Mouse (Mus musculus) myocyte (in vitro differentiated cells): ENCODE data around the gene Wasf1. TPM values are rescaled to one million over a fixed set of nuclear protein-coding genes. Genes with fewer than 3 reads are reported as not detected.

Source experiments
- H3K27me3 ChIP-seq: one replicate; pipeline ENCODE4 v1.6.1; 2011; ENCODE audit not compliant: control insufficient read depth, insufficient read depth, insufficient read length
- H3K36me3 ChIP-seq: one replicate; pipeline ENCODE4 v1.6.1; 2011; ENCODE audit not compliant: control insufficient read depth, insufficient read depth
- H3K4me2 ChIP-seq: one replicate; pipeline ENCODE4 v1.6.1; 2011; ENCODE audit warnings: low read depth, control low read depth
- H3K4me3 ChIP-seq: one replicate; pipeline ENCODE4 v1.5.1; 2011; ENCODE audit warnings: mild to moderate bottlenecking, control low read depth, moderate library complexity
- H3K79me2 ChIP-seq: one replicate; pipeline ENCODE4 v1.6.1; 2011; ENCODE audit not compliant: control insufficient read depth, insufficient read depth
- H3ac ChIP-seq: one replicate; pipeline ENCODE4 v1.6.1; 2011; ENCODE audit not compliant: control insufficient read depth, insufficient read length
- CEBPB ChIP-seq: IDR thresholded peaks from 2 replicates; pipeline ENCODE4 v1.6.1; 2011; ENCODE audit warnings: mild to moderate bottlenecking, moderate library complexity; ENCODE audit not compliant: poor library complexity, insufficient read depth, severe bottlenecking
- E2F4 ChIP-seq: IDR thresholded peaks from one replicate; pipeline ENCODE4 v1.6.1; 2011; ENCODE audit warnings: mild to moderate bottlenecking, control low read depth, moderate library complexity; ENCODE audit not compliant: insufficient read depth
- MAX ChIP-seq: IDR thresholded peaks from one replicate; pipeline ENCODE4 v1.6.1; 2011; ENCODE audit warnings: low read depth, mild to moderate bottlenecking, control low read depth
- MYOD1 ChIP-seq, 3 experiments: IDR thresholded peaks; one replicate each; pipeline ENCODE4 v1.6.1; 2011; ENCODE audit warnings: control low read depth in 2 of 3, low read depth in 2 of 3, mild to moderate bottlenecking in 2 of 3, moderate library complexity in 1 of 3; ENCODE audit not compliant: insufficient read length in 2 of 3, control insufficient read depth in 1 of 3
- MYOG ChIP-seq, 3 experiments: IDR thresholded peaks; one replicate each; pipeline ENCODE4 v1.6.1; 2011; ENCODE audit warnings: control low read depth in 2 of 3, low read depth in 2 of 3, mild to moderate bottlenecking in 2 of 3; ENCODE audit not compliant: insufficient read length in 2 of 3, control insufficient read depth in 1 of 3, insufficient read depth in 1 of 3
- POLR2A ChIP-seq: IDR thresholded peaks from one replicate; pipeline ENCODE4 v1.6.1; 2011; ENCODE audit warnings: low read depth, mild to moderate bottlenecking, control low read depth, moderate library complexity; ENCODE audit not compliant: insufficient read length
- POLR2AphosphoS2 ChIP-seq: IDR thresholded peaks from one replicate; pipeline ENCODE4 v1.6.1; 2011; ENCODE audit warnings: low read depth, control low read depth; ENCODE audit not compliant: insufficient read length
- REST ChIP-seq: IDR thresholded peaks from one replicate; pipeline ENCODE4 v1.6.1; 2011; ENCODE audit warnings: mild to moderate bottlenecking, control low read depth, moderate library complexity; ENCODE audit not compliant: insufficient read depth, insufficient read length
- SRF ChIP-seq: IDR thresholded peaks from one replicate; pipeline ENCODE4 v1.6.1; 2011; ENCODE audit warnings: low read depth; ENCODE audit not compliant: control insufficient read depth, insufficient read length
- TCF12 ChIP-seq: IDR thresholded peaks from one replicate; pipeline ENCODE4 v1.6.1; 2011; ENCODE audit warnings: mild to moderate bottlenecking, control low read depth; ENCODE audit not compliant: poor library complexity, insufficient read depth, severe bottlenecking
- TCF3 ChIP-seq: IDR thresholded peaks from one replicate; pipeline ENCODE4 v1.6.1; 2011; ENCODE audit warnings: low read depth, control low read depth; ENCODE audit not compliant: insufficient read length
- USF1 ChIP-seq: IDR thresholded peaks from one replicate; pipeline ENCODE4 v1.6.1; 2011; ENCODE audit warnings: low read depth, mild to moderate bottlenecking, control low read depth, moderate library complexity
- polyA plus RNA-seq: library from polyadenylated mRNA; unstranded; fragments of >200 nt; fragmentation: generic; extraction: Trizol; gene quantifications from one replicate; pipeline ENCODE4 v1.2.1, GENCODE M21; 2012; ENCODE audit warnings: missing spikeins

The Wasf1 gene
- polyA plus RNA-seq, 1 experiment = 6.3 TPM

- no peaks in the 10 kb centered on the region for H3K27me3 ChIP-seq
- no peak overlapping the region for H3K4me2 ChIP-seq
- peaks cover 18% of the 10 kb centered on the region for H3K79me2 ChIP-seq
- TF ChIP-seq REST (no peak), USF1 (no peak), MYOD1 (IDR thresholded peaks at IDR 0.05; ENCODE audit: control insufficient read depth in 1 of 3, insufficient read length in 2 of 3, low read depth in 2 of 3) (no peak), MYOG (IDR thresholded peaks at IDR 0.05; ENCODE audit: control insufficient read depth in 1 of 3, insufficient read depth in 1 of 3, insufficient read length in 2 of 3, low read depth in 2 of 3) (no peak), SRF (no peak), TCF3 (no peak), POLR2A (no peak), E2F4 (no peak), MAX (no peak), POLR2AphosphoS2 (no peak), TCF12 (no peak), CEBPB (no peak)
- no peaks in the 10 kb centered on the region for H3K36me3 ChIP-seq
- H3K4me3 ChIP-seq = peak overlapping the region; percentile 62
- no peak overlapping the region for H3ac ChIP-seq
Observed at GRCm38 (mm10) chr10:40885432-40885831, 2.2 kb downstream of the Wasf1 start.

GRCm38 (mm10) chr10:40887316-40887715 is 4.0 kb downstream of the Wasf1 start:
- Histone ChIP-seq H3K36me3 (no peaks in the 10 kb centered on the region), H3ac (no peak overlapping the region), H3K27me3 (no peaks in the 10 kb centered on the region), H3K79me2 (no peaks in the 10 kb centered on the region), H3K4me3 (no peak overlapping the region), H3K4me2 (no peak overlapping the region)
- no peak for TF ChIP-seq MYOG (IDR thresholded peaks at IDR 0.05; ENCODE audit: control insufficient read depth in 1 of 3, insufficient read depth in 1 of 3, insufficient read length in 2 of 3, low read depth in 2 of 3)
- TF ChIP-seq POLR2AphosphoS2 = no peak
- TF ChIP-seq SRF = no peak
- TF ChIP-seq USF1 = no peak
- TF ChIP-seq MAX = no peak
- TF ChIP-seq MYOD1 (IDR thresholded peaks at IDR 0.05; ENCODE audit: control insufficient read depth in 1 of 3, insufficient read length in 2 of 3, low read depth in 2 of 3) = no peak
- TF ChIP-seq TCF12 = no peak
- no peak for TF ChIP-seq REST
- no peak for TF ChIP-seq CEBPB
- TF ChIP-seq POLR2A = no peak
- TF ChIP-seq TCF3 = no peak
- TF ChIP-seq E2F4 = no peak

- no peak for TF ChIP-seq REST
- TF ChIP-seq MYOG (IDR thresholded peaks at IDR 0.05; ENCODE audit: control insufficient read depth in 1 of 3, insufficient read depth in 1 of 3, insufficient read length in 2 of 3, low read depth in 2 of 3) = no peak
- no peak for TF ChIP-seq POLR2AphosphoS2
- TF ChIP-seq TCF12 = no peak
- no peak for TF ChIP-seq MAX
- no peak for TF ChIP-seq MYOD1 (IDR thresholded peaks at IDR 0.05; ENCODE audit: control insufficient read depth in 1 of 3, insufficient read length in 2 of 3, low read depth in 2 of 3)
- TF ChIP-seq TCF3 = no peak
- TF ChIP-seq CEBPB = no peak
- no peak for TF ChIP-seq SRF
- TF ChIP-seq E2F4 = no peak
- no peak for TF ChIP-seq POLR2A
- no peak for TF ChIP-seq USF1
- no peak overlapping the region for H3K4me3 ChIP-seq
- no peaks in the 10 kb centered on the region for H3K79me2 ChIP-seq
- H3K4me2 ChIP-seq = no peak overlapping the region
- no peak overlapping the region for H3ac ChIP-seq
- no peaks in the 10 kb centered on the region for H3K36me3 ChIP-seq
- no peaks in the 10 kb centered on the region for H3K27me3 ChIP-seq
Observed at GRCm38 (mm10) chr10:40889146-40889545, 5.9 kb downstream of the Wasf1 start.

GRCm38 (mm10) chr10:40895765-40896164 is 12.5 kb downstream of the Wasf1 start:
- H3K36me3 ChIP-seq = no peaks in the 10 kb centered on the region
- no peak overlapping the region for H3K4me3 ChIP-seq
- no peak overlapping the region for H3ac ChIP-seq
- H3K27me3 ChIP-seq = no peaks in the 10 kb centered on the region
- TF ChIP-seq TCF12 (no peak), MYOG (IDR thresholded peaks at IDR 0.05; ENCODE audit: control insufficient read depth in 1 of 3, insufficient read depth in 1 of 3, insufficient read length in 2 of 3, low read depth in 2 of 3) (no peak), CEBPB (no peak), POLR2AphosphoS2 (no peak), REST (no peak), MAX (no peak), POLR2A (no peak), SRF (no peak), TCF3 (no peak)
- H3K4me2 ChIP-seq = no peak overlapping the region
- no peaks in the 10 kb centered on the region for H3K79me2 ChIP-seq

- H3K4me3 ChIP-seq = no peak overlapping the region
Observed at GRCm38 (mm10) chr10:40896656-40897055, 13.4 kb downstream of the Wasf1 start.

More at GRCm38 (mm10) chr10:40896656-40897055, 13.4 kb downstream of the Wasf1 start:
- H3K27me3 ChIP-seq = no peaks in the 10 kb centered on the region
- H3K36me3 ChIP-seq = no peaks in the 10 kb centered on the region
- no peak overlapping the region for H3K4me2 ChIP-seq
- H3K79me2 ChIP-seq = no peaks in the 10 kb centered on the region
- no peak for TF ChIP-seq REST
- no peak for TF ChIP-seq TCF12
- no peak for TF ChIP-seq MAX
- no peak overlapping the region for H3ac ChIP-seq
